Mouse (Mus musculus): ENCODE data around the gene Dennd2d. TPM values are rescaled to one million over a fixed set of nuclear protein-coding genes. Genes with fewer than 3 reads are reported as not detected.

Dennd2d gene
- polyA plus RNA-seq, 1 experiment from 2014 or later, result 20.4 TPM

DNA sequence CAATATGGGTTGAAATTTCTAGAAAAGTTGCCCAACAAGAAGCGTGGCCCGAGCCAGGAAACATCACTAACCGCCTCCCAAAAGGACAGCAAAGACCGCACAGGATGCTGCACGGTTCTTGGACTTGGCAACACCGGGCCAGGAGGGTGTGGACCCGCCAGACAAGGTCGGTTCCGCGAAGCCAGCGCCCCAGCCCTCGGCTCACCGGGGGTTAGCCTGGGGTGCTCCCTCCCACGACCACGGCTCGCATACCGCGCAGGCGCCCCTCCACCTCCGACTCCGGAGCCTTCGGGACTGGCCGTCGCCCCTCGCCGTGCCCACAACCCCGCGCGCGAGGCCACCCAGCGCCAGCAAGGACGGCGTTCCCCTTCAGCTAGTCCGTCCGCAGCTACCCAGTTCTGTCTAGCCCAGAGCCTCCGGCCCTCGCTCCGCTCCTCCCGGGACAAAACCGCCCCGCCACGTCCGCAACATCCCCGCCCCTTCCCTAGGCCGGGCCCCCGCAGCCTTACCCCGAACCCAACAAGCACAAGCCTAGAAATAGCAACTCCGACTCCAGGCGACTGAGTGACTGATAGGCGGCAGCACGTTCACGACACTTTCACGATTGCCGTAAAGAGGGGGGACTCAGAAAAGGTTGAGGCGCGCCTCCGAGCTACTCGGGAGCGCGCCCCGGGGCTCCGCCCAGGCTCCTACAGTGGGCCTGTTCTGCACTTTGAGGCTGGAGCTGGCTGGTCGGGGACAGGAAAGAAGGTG is 65.1 kb downstream of the Dennd2d start, which contains the start of the genes Dram2 and Cept1:
TSS of gene Dram2 (plus strand) at position 628 of the 753 bp plus-strand sequence.
TSS of gene Cept1 (minus strand) at position 632 of the 753 bp plus-strand sequence.
- peak; percentile 95 for ATAC-seq (ENCODE audit: insufficient number of reproducible peaks, insufficient read depth, low FRiP score, low read depth)
- H3K4me2 ChIP-seq (replicated peaks; ENCODE audit: low read depth, low read length), result peak within 1 kb of the TSS; percentile 61

DNA sequence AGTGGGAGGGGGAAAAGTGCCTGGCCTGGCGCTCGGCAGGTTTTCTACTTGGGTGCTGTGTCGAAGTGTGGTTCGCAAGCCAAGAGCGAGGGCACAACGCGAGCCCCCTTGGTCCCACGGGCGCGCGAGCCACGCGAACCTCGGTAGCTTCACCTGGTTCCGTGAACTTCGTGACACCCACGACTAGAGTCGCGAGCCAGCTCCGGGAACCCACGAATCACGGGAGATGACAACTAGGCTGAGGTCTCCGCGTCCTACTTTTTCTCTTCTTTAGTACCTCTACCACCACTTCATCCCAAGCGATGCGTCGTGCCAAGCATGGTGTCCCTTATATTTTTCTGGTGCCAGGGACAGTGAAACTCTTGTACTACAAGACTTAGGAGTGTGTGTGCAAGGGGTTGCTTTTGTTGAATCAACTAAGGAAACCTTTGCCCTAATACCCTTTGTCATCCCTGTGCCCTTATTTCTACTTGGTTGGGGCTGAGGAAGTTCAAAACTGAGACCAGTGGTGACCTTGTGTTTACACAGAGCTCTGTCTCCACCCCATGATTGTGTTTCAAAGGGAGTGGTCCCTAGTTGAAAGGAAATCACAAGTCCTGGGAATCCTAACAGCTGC is 65.8 kb downstream of the Dennd2d start:
- H3K27me3 ChIP-seq (ENCODE audit: control insufficient read depth, insufficient read depth, low read length), result no peaks in the 10 kb centered on the region
- under 1% methylated on average over 27 of the region's 27 CpGs for WGBS
- H3K9me3 ChIP-seq (ENCODE audit: control insufficient read depth, low read depth, low read length), result no peaks in the 10 kb centered on the region
- H3K4me3 ChIP-seq (ENCODE audit: low read depth, low read length), result peak overlapping the region; percentile 91
- ATAC-seq (ENCODE audit: insufficient number of reproducible peaks, insufficient read depth, low FRiP score, low read depth), result peak; percentile 35; the same call in 1 of the 2 replicates
- peak overlapping the region; percentile 33 for H3K9ac ChIP-seq (replicated peaks; ENCODE audit: low read depth, low read length)
- H3K4me2 ChIP-seq (replicated peaks; ENCODE audit: low read depth, low read length), result peak overlapping the region; percentile 61
- peak overlapping the region; percentile 97 for H3K27ac ChIP-seq (ENCODE audit: low read length)
- H3K36me3 ChIP-seq (ENCODE audit: control insufficient read depth, insufficient read depth, low read length), result peaks cover 7% of the 10 kb centered on the region; the same call in 1 of the 2 replicates
- H3K4me1 ChIP-seq (ENCODE audit: control insufficient read depth, insufficient read depth, low read length), result 0 out of 2 replicates have a peak, but pooled peaks cover 7% of the 10 kb centered on the region

More for the DNA sequence above, 65.1 kb downstream of the Dennd2d start, which contains the start of the genes Dram2 and Cept1:
- Histone ChIP-seq H3K4me3 (ENCODE audit: low read depth, low read length) (peak within 1 kb of the TSS; percentile 91), H3K4me1 (ENCODE audit: control insufficient read depth, insufficient read depth, low read length) (0 out of 2 replicates have a peak, but pooled peaks cover 7% of the 10 kb centered on the region), H3K9ac (replicated peaks; ENCODE audit: low read depth, low read length) (peak within 1 kb of the TSS; percentile 90), H3K36me3 (ENCODE audit: control insufficient read depth, insufficient read depth, low read length) (peaks cover 3% of the 10 kb centered on the region; the same call in 1 of the 2 replicates), H3K27ac (ENCODE audit: low read length) (peak within 1 kb of the TSS; percentile 97), H3K9me3 (ENCODE audit: control insufficient read depth, low read depth, low read length) (no peaks in the 10 kb centered on the region), H3K27me3 (ENCODE audit: control insufficient read depth, insufficient read depth, low read length) (no peaks in the 10 kb centered on the region)
- WGBS, result under 1% methylated on average over 63 of the region's 63 CpGs

- H3K36me3 ChIP-seq (ENCODE audit: control insufficient read depth, insufficient read depth, low read length), result peaks cover 15% of the 10 kb centered on the region; the same call in 1 of the 2 replicates
- no peak overlapping the region for H3K27ac ChIP-seq (ENCODE audit: low read length)
- H3K4me3 ChIP-seq (ENCODE audit: low read depth, low read length), result peak overlapping the region; percentile 91; the same call in 1 of the 2 replicates
- H3K9ac ChIP-seq (replicated peaks; ENCODE audit: low read depth, low read length), result 0 out of 2 replicates have a peak overlapping the region, but pooled peaks have one; percentile 33
- no peak for ATAC-seq (ENCODE audit: insufficient number of reproducible peaks, insufficient read depth, low FRiP score, low read depth)
- H3K4me2 ChIP-seq (replicated peaks; ENCODE audit: low read depth, low read length), result peak overlapping the region; percentile 61
- WGBS, result 19% methylated on average over 3 of the region's 3 CpGs
- H3K4me1 ChIP-seq (ENCODE audit: control insufficient read depth, insufficient read depth, low read length), result 0 out of 2 replicates have a peak, but pooled peaks cover 7% of the 10 kb centered on the region
- no peaks in the 10 kb centered on the region for H3K27me3 ChIP-seq (ENCODE audit: control insufficient read depth, insufficient read depth, low read length)
- H3K9me3 ChIP-seq (ENCODE audit: control insufficient read depth, low read depth, low read length), result no peaks in the 10 kb centered on the region
Observed at GRCm38 (mm10) chr3:106548971-106549370, 66.8 kb downstream of the Dennd2d start.

Other genes with a start within 250 kb of the Dennd2d start
- gene Chil6, start 76.2 kb upstream of the Dennd2d start, polyA plus RNA-seq (2014; fragmentation: Nextera tagmentation; extraction: Ambion mirVana), result not detected in 2 replicates
- gene Dram2, start 65.4 kb downstream of the Dennd2d start, polyA plus RNA-seq (2014; fragmentation: Nextera tagmentation; extraction: Ambion mirVana), result 74.1 and 75.1 TPM in 2 replicates
- gene Cept1, start 65.4 kb downstream of the Dennd2d start, polyA plus RNA-seq (2014; fragmentation: Nextera tagmentation; extraction: Ambion mirVana), result 65.1 and 69.5 TPM in 2 replicates
- 18.0 and 18.9 TPM in 2 replicates for gene Lrif1, start 202.6 kb downstream of the Dennd2d start, polyA plus RNA-seq (2014; fragmentation: Nextera tagmentation; extraction: Ambion mirVana)

Data from stomach, embryonic 14.5 days (tissue).